Mouse (Mus musculus) midbrain, embryonic 16.5 days (tissue): ENCODE measurements at regions not wholly inside any gene's neighbourhood (a gene's known extent, or its start where the extent isn't known, plus 50 kb on each side); places are given as distances from the start of the nearest gene placed in this dataset.
A peak's percentile ranks its signal among the peaks of the same experiment; 100 is the strongest.

Source experiments
- ATAC-seq: fragments of 200-750 bp; cut with Nextera tagmentation; 2 replicates; pipeline ENCODE4 v1.8.0; 2017; ENCODE audit warnings: moderate TSS enrichment
- H3K27ac ChIP-seq: fragments of 300-500 bp; sonication (generic); 2 replicates; pipeline ENCODE4 v1.5.1; 2014; ENCODE audit warnings: mild to moderate bottlenecking, low read length, mixed read lengths
- H3K27me3 ChIP-seq: fragments of 300-500 bp; sonication (generic); 2 replicates; pipeline ENCODE4 v1.6.1; 2014; ENCODE audit warnings: low read depth, low read length, mixed read lengths; ENCODE audit not compliant: control insufficient read depth, insufficient read depth
- H3K36me3 ChIP-seq: fragments of 300-500 bp; sonication (generic); 2 replicates; pipeline ENCODE4 v1.6.1; 2014; ENCODE audit warnings: mild to moderate bottlenecking, low read length, moderate library complexity, mixed read lengths; ENCODE audit not compliant: control insufficient read depth, insufficient read depth
- H3K4me1 ChIP-seq: fragments of 300-500 bp; sonication (generic); 2 replicates; pipeline ENCODE4 v1.6.1; 2014; ENCODE audit warnings: mild to moderate bottlenecking, low read length, mixed read lengths; ENCODE audit not compliant: control insufficient read depth, insufficient read depth
- H3K4me2 ChIP-seq: fragments of 300-500 bp; sonication (generic); 2 replicates; pipeline ENCODE4 v1.6.1; 2014; ENCODE audit warnings: mild to moderate bottlenecking, low read length, mixed read lengths
- H3K4me3 ChIP-seq: fragments of 300-500 bp; sonication (generic); 2 replicates; pipeline ENCODE4 v1.5.1; 2014; ENCODE audit warnings: low read depth, mild to moderate bottlenecking, low read length, moderate library complexity, mixed read lengths
- H3K9ac ChIP-seq: fragments of 300-500 bp; sonication (generic); 2 replicates; pipeline ENCODE4 v1.6.1; 2014; ENCODE audit warnings: low read depth, low read length, mixed read lengths
- H3K9me3 ChIP-seq: fragments of 300-500 bp; sonication (generic); replicated peaks from 2 replicates; pipeline ENCODE4 v1.6.1; 2014; ENCODE audit warnings: mild to moderate bottlenecking, low read length, mixed read lengths; ENCODE audit not compliant: control insufficient read depth, poor library complexity, severe bottlenecking
- WGBS: fragments of 180-500 bp; shearing (Covaris S2); extraction: QIAGEN DNeasy Blood & Tissue Kit; methylation state at CpG from one replicate; pipeline ENCODE4 v1.1.7; 2014; 5-methylcytosine and 5-hydroxymethylcytosine counted together

DNA sequence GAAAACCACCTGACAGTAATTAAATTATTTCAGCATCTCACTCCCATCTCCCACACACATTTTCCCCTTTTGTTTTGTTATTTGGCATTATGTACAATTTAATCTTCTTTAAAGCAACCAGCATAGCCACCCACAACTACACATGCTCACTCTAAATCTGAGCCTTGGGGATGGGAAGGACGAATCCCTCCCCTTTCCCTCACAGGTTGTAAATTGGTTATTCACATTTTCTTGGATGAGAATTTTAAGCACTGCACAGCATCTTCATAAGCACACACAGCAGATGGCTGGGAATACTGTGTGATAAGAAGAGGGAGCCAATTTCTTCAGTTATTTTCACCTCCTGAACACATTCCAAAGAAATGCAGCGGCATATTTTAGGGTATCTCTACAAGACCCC lies 179.0 kb upstream of the Nbea start:
- 77% methylated on average over 2 of the region's 2 CpGs for WGBS
- H3K9ac ChIP-seq = no peak overlapping the region
- H3K36me3 ChIP-seq = no peaks in the 10 kb centered on the region
- H3K9me3 ChIP-seq = no peaks in the 10 kb centered on the region
- no peak for ATAC-seq
- H3K4me1 ChIP-seq = no peaks in the 10 kb centered on the region
- H3K27ac ChIP-seq = no peak overlapping the region
- no peak overlapping the region for H3K4me2 ChIP-seq
- H3K27me3 ChIP-seq = no peaks in the 10 kb centered on the region
- no peak overlapping the region for H3K4me3 ChIP-seq

DNA sequence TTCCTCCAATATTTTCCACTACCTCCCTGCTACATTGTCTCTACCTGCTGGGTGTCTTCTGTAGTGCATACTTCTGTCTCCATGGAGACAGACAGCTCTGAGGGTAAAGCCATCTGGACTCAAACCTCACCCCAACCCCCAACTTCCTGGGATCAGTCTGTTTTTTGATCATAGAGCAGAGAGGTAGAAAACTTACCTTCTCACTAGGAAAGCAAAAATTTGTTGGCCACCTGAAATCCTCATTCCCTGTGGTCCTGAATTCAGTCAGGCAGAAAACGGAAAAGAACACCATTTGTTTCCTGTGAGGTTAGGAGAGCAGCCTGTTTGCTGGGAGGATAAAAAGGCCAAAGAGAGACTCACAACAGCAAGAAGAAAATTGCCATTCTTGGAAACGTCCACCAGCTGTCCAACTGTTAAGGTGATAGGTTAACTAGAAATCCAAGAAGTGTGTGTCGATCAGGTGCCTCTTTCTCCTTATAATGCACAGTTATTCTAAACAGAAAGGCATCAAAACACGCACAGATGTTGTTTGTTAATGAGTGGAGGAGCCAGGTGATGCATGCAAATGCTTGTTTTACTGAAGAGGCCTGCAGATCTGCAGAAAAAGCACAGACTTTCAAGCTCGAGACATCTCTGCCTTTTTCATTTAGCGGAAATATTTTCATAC lies 173.7 kb upstream of the Nbea start:
- Histone ChIP-seq H3K27me3 (no peaks in the 10 kb centered on the region), H3K27ac (peak overlapping the region; percentile 67), H3K4me3 (no peak overlapping the region), H3K4me2 (no peak overlapping the region; the same call in 1 of the 2 replicates), H3K36me3 (no peaks in the 10 kb centered on the region), H3K9ac (no peak overlapping the region), H3K4me1 (peaks cover 9% of the 10 kb centered on the region), H3K9me3 (no peaks in the 10 kb centered on the region)
- ATAC-seq = peak; percentile 88
- 37% methylated on average over 6 of the region's 6 CpGs for WGBS

DNA sequence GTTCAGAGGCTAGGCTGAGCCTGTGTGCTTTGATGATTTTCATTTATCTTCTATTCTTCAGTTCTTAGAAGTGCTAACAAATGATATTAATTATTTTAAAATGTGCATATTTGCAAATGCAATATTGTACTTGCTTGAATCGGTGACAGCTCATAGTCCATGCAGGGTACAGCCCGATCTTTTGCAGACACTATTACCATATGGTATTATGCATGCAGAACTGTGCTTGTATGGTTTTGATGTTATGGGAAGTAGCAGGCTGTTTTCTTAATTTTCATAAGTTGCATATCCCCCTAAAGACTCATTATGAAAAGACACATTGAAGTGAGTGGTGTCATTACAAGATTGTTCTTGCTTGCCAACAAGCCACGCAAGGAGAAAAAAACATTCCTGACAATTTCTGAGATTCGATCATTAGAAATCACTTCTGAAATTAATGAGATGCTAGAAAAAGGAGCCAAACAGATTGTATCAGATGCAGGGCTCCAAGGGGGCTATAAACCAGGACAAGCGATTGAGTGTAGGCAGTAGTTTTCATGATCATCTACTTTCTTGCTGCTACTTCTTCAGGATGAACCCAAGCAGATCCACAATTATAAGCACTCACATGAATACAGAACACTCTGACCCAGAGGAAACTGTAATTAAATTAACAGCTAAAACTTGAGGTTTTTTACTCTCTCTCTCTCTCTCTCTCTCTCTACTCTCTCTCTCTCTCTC lies 172.8 kb upstream of the Nbea start:
- H3K9me3 ChIP-seq = no peaks in the 10 kb centered on the region
- no peaks in the 10 kb centered on the region for H3K27me3 ChIP-seq
- no peak overlapping the region for H3K27ac ChIP-seq
- no peak overlapping the region for H3K9ac ChIP-seq
- H3K36me3 ChIP-seq = no peaks in the 10 kb centered on the region
- WGBS = 60% methylated on average over 5 of the region's 5 CpGs
- H3K4me3 ChIP-seq = no peak overlapping the region
- H3K4me2 ChIP-seq = no peak overlapping the region
- peaks cover 9% of the 10 kb centered on the region for H3K4me1 ChIP-seq
- peak; percentile 55; the same call in 1 of the 2 replicates for ATAC-seq
